ENCODE assay signal across 8 mouse cellular contexts in the genomic region with DNA sequence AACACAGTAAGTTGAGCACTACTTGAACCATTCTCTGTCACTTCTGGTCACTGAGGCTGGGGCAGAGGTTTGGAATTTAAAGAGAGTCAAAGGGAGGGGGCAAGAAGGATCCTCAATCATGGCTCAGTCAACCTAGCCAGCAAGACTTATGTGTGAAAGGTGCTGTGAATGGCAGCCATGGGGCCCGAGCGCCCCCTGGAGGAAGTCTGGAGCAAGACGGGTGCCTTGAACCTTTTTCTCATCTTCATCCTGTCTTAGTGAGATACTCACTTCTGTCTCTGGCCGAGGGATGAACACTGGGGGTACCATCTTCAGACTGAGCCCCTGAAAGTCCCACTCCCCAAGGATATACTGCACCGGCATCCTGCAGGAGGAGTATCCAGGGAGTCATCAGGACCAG. TPM values are rescaled to one million over a fixed set of nuclear protein-coding genes. Genes with fewer than 3 reads are reported as not detected.
A peak's percentile ranks its signal among the peaks of the same experiment; 100 is the strongest.
DNase-seq lines count a peak whose midpoint lies in the region; ATAC-seq and TF ChIP-seq lines count a peak whose summit lies in the region.

No protein-coding gene starts in this region.

- POLR2A ChIA-PET in Patski (lab: Charles Lee) = interaction anchor here (1.0 to 6.9 kb wide), 5 partner anchors 10 to 39 kb away, joined by 3 to 56 read pairs (median 5); a partner anchor contains a TSS

- H3K27me3 ChIP-seq in intestine, embryonic 14.5 days (replicated peaks; ENCODE audit: control insufficient read depth, insufficient read depth, low read length) = 0 out of 2 replicates have a peak, but pooled peaks cover under 1% of the 10 kb centered on the region
- 0 out of 2 replicates have a peak, but pooled peaks cover under 1% of the 10 kb centered on the region for H3K27me3 ChIP-seq in intestine, embryonic 16.5 days (replicated peaks; ENCODE audit: control insufficient read depth, insufficient read depth, low read length)
- no peaks in the 10 kb centered on the region for H3K27me3 ChIP-seq in Patski
- no peaks in the 10 kb centered on the region for H3K27me3 ChIP-seq in splenic B cell, adult 2 months (ENCODE audit: control insufficient read depth, insufficient read depth, low read length, poor library complexity, severe bottlenecking)

- no peak overlapping the region for H3K27ac ChIP-seq in intestine, embryonic 14.5 days (ENCODE audit: low read depth)
- no peak overlapping the region for H3K27ac ChIP-seq in intestine, embryonic 16.5 days (ENCODE audit: low read length)

- 12% methylated on average over 5 of the region's 5 CpGs for WGBS in intestine, embryonic 14.5 days
- 12% methylated on average over 5 of the region's 5 CpGs for WGBS in intestine, embryonic 16.5 days

- TF ChIP-seq CTCF in Patski (IDR thresholded peaks at IDR 0.05) = peak; percentile 98

- H3K9ac ChIP-seq in intestine, embryonic 14.5 days (ENCODE audit: low read length) = no peak overlapping the region
- H3K9ac ChIP-seq in intestine, embryonic 16.5 days (ENCODE audit: low read depth, low read length) = no peak overlapping the region

- in situ Hi-C loops in Patski (cut with MboI; ENCODE audit: low pct_unique_long_range_greater_than_20kb) = loop anchor here (5.0 kb wide), 2 partner anchors 39 to 444 kb away; a partner anchor contains a TSS

- DNase-seq in intestine, embryonic 14.5 days (ENCODE audit: low spot score) = peak; percentile 75
- no peak for DNase-seq in Patski (ENCODE audit: low read depth, low spot score)
- DNase-seq in cerebellum, adult 9-10 months = peak; percentile 84
- DNase-seq in gastrocnemius, postnatal 14 days = peak; percentile 64
- peak; percentile 65 to 71 for DNase-seq in layer of hippocampus, postnatal 10 days (ENCODE audit: low spot score in 2 of 2)
- DNase-seq in splenic B cell, adult 2 months (ENCODE audit: low read depth, low spot score) = peak; percentile 83

- H3K9me3 ChIP-seq in intestine, embryonic 14.5 days (ENCODE audit: control insufficient read depth, low read length) = no peaks in the 10 kb centered on the region
- H3K9me3 ChIP-seq in intestine, embryonic 16.5 days (ENCODE audit: control insufficient read depth, low read length) = no peaks in the 10 kb centered on the region

- intact Hi-C loops in gastrocnemius, postnatal 14 days (cut with DNase I; ENCODE audit: low total_unique reads) = loop anchor here (2.0 kb wide), 1 partner anchor 43 kb away; no protein-coding TSS in a partner anchor

- no peak overlapping the region for H3K4me3 ChIP-seq in intestine, embryonic 14.5 days (ENCODE audit: low read depth, low read length)
- H3K4me3 ChIP-seq in intestine, embryonic 16.5 days (ENCODE audit: low read length) = no peak overlapping the region

- peaks cover 12% of the 10 kb centered on the region for H3K4me1 ChIP-seq in intestine, embryonic 14.5 days (replicated peaks; ENCODE audit: control insufficient read depth, insufficient read depth, low read length)
- peaks cover 14% of the 10 kb centered on the region for H3K4me1 ChIP-seq in intestine, embryonic 16.5 days (ENCODE audit: control insufficient read depth, insufficient read depth, low read length)

- no peak for ATAC-seq in intestine, embryonic 14.5 days (replicated peaks; ENCODE audit: low FRiP score, low TSS enrichment, low read depth)
- ATAC-seq in intestine, embryonic 16.5 days = no peak
- ATAC-seq in Patski = no peak
- peak; percentile 42; the same call in 1 of the 2 replicates for ATAC-seq in megakaryocyte-erythroid progenitor cell, adult 5-6 weeks (replicated peaks; ENCODE audit: low FRiP score, low TSS enrichment, poor library complexity, severe bottlenecking)

- CTCF ChIA-PET in Patski (lab: Charles Lee) = interaction anchor here (0.9 to 5.7 kb wide), 7 partner anchors 11 to 41 kb away, joined by 3 to 99 read pairs (median 3); a partner anchor contains a TSS

- peaks cover 10% of the 10 kb centered on the region; the same call in 1 of the 2 replicates for H3K36me3 ChIP-seq in intestine, embryonic 14.5 days (ENCODE audit: control insufficient read depth, insufficient read depth, low read length)
- H3K36me3 ChIP-seq in intestine, embryonic 16.5 days (ENCODE audit: control insufficient read depth, insufficient read depth, low read length) = no peaks in the 10 kb centered on the region
- no peaks in the 10 kb centered on the region for H3K36me3 ChIP-seq in splenic B cell, adult 2 months (ENCODE audit: control insufficient read depth, insufficient read depth, low read length, poor library complexity, severe bottlenecking)

- no peak overlapping the region for H3K4me2 ChIP-seq in intestine, embryonic 14.5 days (ENCODE audit: low read length)
- H3K4me2 ChIP-seq in intestine, embryonic 16.5 days (ENCODE audit: low read depth, low read length) = no peak overlapping the region

RNA-seq across cellular contexts. Expression of a gene that starts 2.2 kb away (rescaled TPM):
- 10.4 and 12.8 TPM in 2 replicates for polyA plus RNA-seq in intestine, embryonic 14.5 days (2014; fragmentation: Nextera tagmentation; extraction: Ambion mirVana)
- polyA plus RNA-seq in intestine, embryonic 16.5 days (2015; fragmentation: Nextera tagmentation; extraction: Ambion mirVana) = 11.2 and 11.8 TPM in 2 replicates
- polyA plus RNA-seq in Patski (2021) = 19.2 TPM
- 10 to 100 TPM; 12.0 to 13.2 TPM for total RNA-seq in gastrocnemius, postnatal 14 days (2021)
- 10 to 100 TPM; 14.6 to 19.9 TPM for total RNA-seq in layer of hippocampus, postnatal 10 days (2021)
- 5.8 and 18.8 TPM in 2 replicates for total RNA-seq in megakaryocyte-erythroid progenitor cell, adult 5-6 weeks (2014; fragmentation: Nextera tagmentation)
- total RNA-seq in megakaryocyte-erythroid progenitor cell, adult 5-6 weeks (2017) = 4.9 and 9.0 TPM in 2 replicates

RNA-seq across cellular contexts. Expression of a gene that starts 4.5 kb away (rescaled TPM):
- 0.28 and 0.31 TPM in 2 replicates for polyA plus RNA-seq in intestine, embryonic 14.5 days (2014; fragmentation: Nextera tagmentation; extraction: Ambion mirVana)
- polyA plus RNA-seq in intestine, embryonic 16.5 days (2015; fragmentation: Nextera tagmentation; extraction: Ambion mirVana) = 0.21 and 0.26 TPM in 2 replicates
- polyA plus RNA-seq in Patski (2021) = 1.2 TPM
- total RNA-seq in gastrocnemius, postnatal 14 days (2021) = 10 to 100 TPM; 41.9 to 49.8 TPM
- 1 to 10 TPM; 2.5 to 3.2 TPM for total RNA-seq in layer of hippocampus, postnatal 10 days (2021)
- not detected in 2 replicates for total RNA-seq in megakaryocyte-erythroid progenitor cell, adult 5-6 weeks (2014; fragmentation: Nextera tagmentation)
- 0.47 TPM in 1 of 2 replicates, not detected in the other for total RNA-seq in megakaryocyte-erythroid progenitor cell, adult 5-6 weeks (2017)

RNA-seq across cellular contexts. Expression of a gene that starts 40.1 kb away (rescaled TPM):
- polyA plus RNA-seq in intestine, embryonic 14.5 days (2014; fragmentation: Nextera tagmentation; extraction: Ambion mirVana) = 8.9 and 9.6 TPM in 2 replicates
- 17.5 and 19.9 TPM in 2 replicates for polyA plus RNA-seq in intestine, embryonic 16.5 days (2015; fragmentation: Nextera tagmentation; extraction: Ambion mirVana)
- 119 TPM for polyA plus RNA-seq in Patski (2021)
- 10 to 100 TPM; 17.2 to 23.8 TPM for total RNA-seq in gastrocnemius, postnatal 14 days (2021)
- 10 to 100 TPM in 1 of 2 experiments, 1 to 10 TPM in 1; 5.9 to 10.0 TPM for total RNA-seq in layer of hippocampus, postnatal 10 days (2021)
- 2.9 and 9.3 TPM in 2 replicates for total RNA-seq in megakaryocyte-erythroid progenitor cell, adult 5-6 weeks (2014; fragmentation: Nextera tagmentation)
- 1.2 and 1.6 TPM in 2 replicates for total RNA-seq in megakaryocyte-erythroid progenitor cell, adult 5-6 weeks (2017)

RNA-seq across cellular contexts. Expression of a gene that starts 46.2 kb away (rescaled TPM):
- polyA plus RNA-seq in intestine, embryonic 14.5 days (2014; fragmentation: Nextera tagmentation; extraction: Ambion mirVana) = 21.2 and 23.2 TPM in 2 replicates
- polyA plus RNA-seq in intestine, embryonic 16.5 days (2015; fragmentation: Nextera tagmentation; extraction: Ambion mirVana) = 41.1 and 47.6 TPM in 2 replicates
- polyA plus RNA-seq in Patski (2021) = 14.5 TPM
- total RNA-seq in gastrocnemius, postnatal 14 days (2021) = 10 to 100 TPM; 14.6 to 15.9 TPM
- total RNA-seq in layer of hippocampus, postnatal 10 days (2021) = 1 to 10 TPM; 1.7 to 1.8 TPM
- total RNA-seq in megakaryocyte-erythroid progenitor cell, adult 5-6 weeks (2014; fragmentation: Nextera tagmentation) = 26.8 and 34.0 TPM in 2 replicates
- total RNA-seq in megakaryocyte-erythroid progenitor cell, adult 5-6 weeks (2017) = 26.9 and 31.6 TPM in 2 replicates

Comparison
In these comparisons a context has a peak if more than half of its experiments do, and no peak if none do; other contexts are left out.
1. RNA of a gene that starts 4.5 kb away (total RNA-seq): 41.9 to 49.8 TPM in gastrocnemius, postnatal 14 days; 2.5 to 3.2 TPM in layer of hippocampus, postnatal 10 days and 0.47 TPM in megakaryocyte-erythroid progenitor cell, adult 5-6 weeks; every median in the first group is over 10 times any median in the second.